16 mouse cellular contexts compared by ENCODE assay signal in the genomic region with DNA sequence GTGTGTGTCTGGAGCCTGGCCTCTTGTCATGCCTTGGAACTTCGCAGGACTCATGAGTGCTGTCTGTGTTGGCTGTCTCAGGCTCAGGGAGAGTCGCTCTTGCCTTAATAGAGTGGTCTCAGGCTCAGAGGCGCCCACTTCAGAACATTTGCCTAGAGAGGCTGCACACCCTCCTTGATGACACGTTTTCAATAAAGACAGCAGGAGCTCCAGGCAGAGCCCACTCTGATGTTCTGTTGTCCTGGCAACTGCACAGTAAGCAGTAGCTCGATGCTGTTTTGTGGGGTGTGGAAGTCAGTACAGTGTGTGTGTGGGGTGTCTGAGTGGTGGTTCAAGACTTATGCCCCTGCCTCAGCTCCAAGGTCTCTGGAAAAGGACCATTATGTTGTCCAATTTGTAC.
"Had no signal": no experiment of that assay in that cellular context is flagged by ENCODE, and none has a peak within 500 bp of the region (broad histone marks: within the 10 kb centered on the region; RNA-seq: fewer than 3 reads in every experiment).

No protein-coding gene starts in this region.

- H3K4me2 ChIP-seq: liver, embryonic 11.5 days; liver, embryonic 15.5 days; midbrain, embryonic 15.5 days; stomach, embryonic 15.5 days had no signal

- ATAC-seq: midbrain, embryonic 15.5 days had no signal

- H3K36me3 ChIP-seq: limb, embryonic 10.5 days; liver, embryonic 15.5 days; midbrain, embryonic 10.5 days; midbrain, embryonic 15.5 days; stomach, embryonic 15.5 days had no signal

- H3K9ac ChIP-seq: liver, embryonic 15.5 days; midbrain, embryonic 15.5 days; stomach, embryonic 15.5 days had no signal

- H3K27ac ChIP-seq: left cerebral cortex, adult 2 months; limb, embryonic 10.5 days; liver, embryonic 15.5 days; midbrain, embryonic 10.5 days; midbrain, embryonic 15.5 days; stomach, embryonic 15.5 days had no signal

- H3K4me3 ChIP-seq: left cerebral cortex, adult 2 months; limb, embryonic 10.5 days; liver, embryonic 15.5 days; midbrain, embryonic 10.5 days; midbrain, embryonic 15.5 days; stomach, embryonic 15.5 days had no signal

- H3K9me3 ChIP-seq: liver, embryonic 15.5 days; stomach, embryonic 15.5 days had no signal

- H3K4me1 ChIP-seq: limb, embryonic 10.5 days; liver, embryonic 15.5 days; stomach, embryonic 15.5 days had no signal

- DNase-seq: kidney, adult 18-20 months; kidney, postnatal 10 days; kidney, postnatal 4 days; lung, adult 2 months; lung, postnatal 10 days; lung, postnatal 4 days; right cerebral cortex, postnatal 14 days; thymus, adult 18-20 months; thymus, postnatal 14 days had no signal

- H3K27me3 ChIP-seq: liver, embryonic 15.5 days; midbrain, embryonic 15.5 days; stomach, embryonic 15.5 days had no signal
